Mouse (Mus musculus) layer of hippocampus, adult 9-11 months (tissue): ENCODE data around the gene Ankrd28.

ENCODE experiments used
- DNase-seq: peaks from one replicate; pipeline ENCODE4 v3.0.0; 2022

Gene Ankrd28

GRCm38 (mm10) chr14:31709343-31709742 is 121.1 kb downstream of the Ankrd28 start:
- no peak for DNase-seq

- no peak for DNase-seq
These were observed 130.1 kb downstream of the Ankrd28 start for GRCm38 (mm10) chr14:31700376-31700775.

- DNase-seq = no peak
These were observed 132.7 kb downstream of the Ankrd28 start for GRCm38 (mm10) chr14:31697755-31698154.

- no peak for DNase-seq
These were observed 133.1 kb downstream of the Ankrd28 start for GRCm38 (mm10) chr14:31697346-31697745.

GRCm38 (mm10) chr14:31696985-31697303 is 133.5 kb downstream of the Ankrd28 start:
- DNase-seq = no peak

- no peak for DNase-seq
These were observed 134.1 kb downstream of the Ankrd28 start for GRCm38 (mm10) chr14:31696206-31696984.

- no peak for DNase-seq
These were observed 137.9 kb downstream of the Ankrd28 start for GRCm38 (mm10) chr14:31692536-31692935.

- no peak for DNase-seq
These were observed 144.2 kb downstream of the Ankrd28 start for GRCm38 (mm10) chr14:31686231-31686630.

GRCm38 (mm10) chr14:31685680-31686079 is 144.8 kb downstream of the Ankrd28 start:
- DNase-seq = no peak

GRCm38 (mm10) chr14:31684343-31685040 is 146.0 kb downstream of the Ankrd28 start:
- DNase-seq = no peak

GRCm38 (mm10) chr14:31683610-31684009 is 146.8 kb downstream of the Ankrd28 start:
- no peak for DNase-seq

- DNase-seq = no peak
These were observed 148.4 kb downstream of the Ankrd28 start for GRCm38 (mm10) chr14:31681931-31682555.

GRCm38 (mm10) chr14:31681291-31681690 is 149.2 kb downstream of the Ankrd28 start:
- DNase-seq = peak; percentile 73

- DNase-seq = no peak
These were observed 149.8 kb downstream of the Ankrd28 start for GRCm38 (mm10) chr14:31680656-31681055.

GRCm38 (mm10) chr14:31671635-31672320 is 158.7 kb downstream of the Ankrd28 start:
- DNase-seq = no peak

GRCm38 (mm10) chr14:31669642-31670490 is 160.6 kb downstream of the Ankrd28 start:
- DNase-seq = peak; percentile 72

GRCm38 (mm10) chr14:31669161-31669611 is 161.3 kb downstream of the Ankrd28 start:
- DNase-seq = peak; percentile 70

- peak; percentile 64 for DNase-seq
These were observed 162.1 kb downstream of the Ankrd28 start for GRCm38 (mm10) chr14:31668326-31668725.

GRCm38 (mm10) chr14:31667741-31668140 is 162.7 kb downstream of the Ankrd28 start:
- no peak for DNase-seq

GRCm38 (mm10) chr14:31666931-31667705 is 163.3 kb downstream of the Ankrd28 start:
- DNase-seq = no peak

- peak; percentile 65 for DNase-seq
These were observed 164.9 kb downstream of the Ankrd28 start for GRCm38 (mm10) chr14:31665566-31665940.
